Mouse (Mus musculus): ENCODE results near the gene Aldh6a1.

Gene Aldh6a1

DNA sequence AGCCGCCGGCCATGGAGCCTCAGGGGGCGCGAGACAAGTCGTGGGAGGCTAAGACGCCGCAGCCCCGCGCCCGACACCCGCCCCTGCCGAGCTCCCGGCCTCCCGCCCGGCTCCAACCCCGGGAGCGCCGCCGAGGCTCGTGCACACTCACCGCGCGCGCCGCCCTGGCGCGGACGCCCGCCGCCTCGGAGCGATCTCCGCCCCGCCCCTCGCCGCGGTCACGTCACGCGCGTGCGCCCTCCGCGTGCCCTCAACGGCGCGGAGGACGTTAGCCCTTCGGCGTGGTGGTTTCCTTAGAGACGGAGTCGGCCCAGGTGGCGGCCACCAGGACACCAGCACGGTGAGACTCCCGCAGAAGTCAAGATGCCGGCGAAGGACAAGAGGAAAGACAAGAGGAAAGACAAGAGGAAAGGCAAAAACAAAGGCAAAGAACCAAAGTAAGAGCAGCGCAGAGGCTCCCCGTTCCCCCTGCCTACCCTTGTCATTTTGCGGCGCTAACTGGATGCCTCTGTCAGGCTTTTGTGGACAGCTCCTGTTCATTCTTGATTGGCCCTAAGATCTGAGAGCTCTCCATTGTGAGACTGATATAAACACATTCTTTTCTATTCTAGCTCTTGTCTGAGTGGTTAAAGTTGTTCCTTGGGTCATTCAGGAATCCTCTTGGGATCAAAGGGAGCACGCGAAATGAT lies 41.8 kb downstream of the Aldh6a1 start, which contains the start of the genes Entpd5 and Bbof1:
Gene Entpd5 (minus strand): TSS at position 211 of the 689 bp plus-strand sequence.
Gene Bbof1 (plus strand): TSS at position 253 of the 689 bp plus-strand sequence.
- DNase-seq, result peak; percentile 87 to 92

DNA sequence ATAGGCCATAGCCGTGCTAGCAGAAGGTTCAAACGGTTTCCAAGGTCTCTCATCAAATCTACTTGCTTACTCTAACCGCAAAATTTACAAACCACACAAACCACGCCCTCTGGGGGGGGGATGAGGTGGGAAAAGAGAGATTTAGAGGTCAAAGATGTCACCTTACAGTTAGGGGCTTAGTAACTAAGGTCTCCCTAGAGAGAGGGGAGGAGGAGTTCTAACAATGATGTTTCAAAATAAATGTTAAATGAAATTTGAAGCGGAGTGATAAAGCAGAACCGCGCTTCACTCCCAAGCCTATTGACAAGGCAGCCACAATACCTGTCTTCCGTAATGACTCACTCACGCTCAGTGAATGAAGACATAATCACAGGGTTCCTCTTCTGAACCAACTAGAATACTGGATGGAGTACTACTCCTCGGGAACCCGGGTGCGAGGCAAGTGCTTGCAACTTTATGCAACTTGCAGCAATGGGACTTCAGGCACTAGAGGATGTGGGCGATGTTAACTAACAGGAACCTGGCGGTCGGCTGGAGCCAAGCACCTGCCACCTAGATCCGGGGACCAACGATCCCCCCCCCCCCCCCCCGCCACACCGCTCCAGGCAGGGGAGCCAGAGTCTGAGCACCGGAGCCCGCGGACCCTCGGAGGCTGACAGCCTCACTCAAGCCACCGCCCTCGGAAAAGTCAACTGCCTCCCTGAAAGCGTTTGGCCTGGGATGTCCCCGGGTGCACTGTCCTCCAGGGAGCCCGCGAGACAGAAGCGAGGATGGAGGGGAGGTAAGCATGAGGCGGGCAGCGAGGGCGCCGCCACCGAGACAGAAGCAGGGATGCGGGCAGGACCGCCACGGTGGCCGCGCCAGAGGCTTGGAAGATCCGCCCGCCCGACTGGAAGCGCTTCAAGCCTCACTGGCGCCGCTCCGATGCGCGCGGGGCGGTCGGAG lies 42.7 kb downstream of the Aldh6a1 start:
- DNase-seq, result peak; percentile 30 to 58

DNA sequence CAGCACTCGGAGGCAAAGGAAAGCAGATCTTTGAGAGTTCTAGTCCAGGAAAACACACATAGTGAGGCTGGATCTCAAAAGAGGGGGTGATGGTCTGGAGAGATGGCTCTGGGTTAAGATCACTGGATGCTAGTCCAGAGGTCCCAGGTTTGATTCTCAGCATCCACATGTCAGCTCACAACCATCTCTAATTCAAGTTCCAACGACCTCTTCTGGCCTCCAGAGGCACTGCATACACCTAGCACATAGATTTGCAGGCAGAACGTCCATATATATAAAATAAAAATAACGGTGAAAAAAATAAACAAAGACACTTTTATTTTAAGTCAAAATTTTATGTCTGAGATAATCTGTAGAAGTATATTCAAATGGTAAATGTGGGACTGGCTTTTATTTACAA lies 43.5 kb downstream of the Aldh6a1 start:
- no peak for DNase-seq

DNA sequence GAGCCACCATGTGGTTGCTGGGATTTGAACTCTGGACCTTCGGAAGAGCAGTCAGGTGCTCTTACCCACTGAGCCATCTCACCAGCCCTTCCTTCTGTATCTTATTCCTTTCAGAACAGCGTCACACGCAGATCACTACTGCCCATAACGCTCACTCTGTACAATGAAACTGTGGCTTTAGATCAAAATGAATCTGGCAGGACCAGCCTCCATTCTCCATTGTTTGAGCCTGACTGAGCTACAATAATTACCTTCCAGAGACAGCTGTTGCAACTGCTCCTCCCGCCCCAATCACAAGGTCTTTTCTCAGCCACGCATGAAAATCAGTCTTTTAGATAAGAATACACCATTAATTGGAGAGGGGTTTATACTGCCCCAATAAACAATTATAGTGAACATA lies 46.3 kb downstream of the Aldh6a1 start:
- no peak for DNase-seq

DNA sequence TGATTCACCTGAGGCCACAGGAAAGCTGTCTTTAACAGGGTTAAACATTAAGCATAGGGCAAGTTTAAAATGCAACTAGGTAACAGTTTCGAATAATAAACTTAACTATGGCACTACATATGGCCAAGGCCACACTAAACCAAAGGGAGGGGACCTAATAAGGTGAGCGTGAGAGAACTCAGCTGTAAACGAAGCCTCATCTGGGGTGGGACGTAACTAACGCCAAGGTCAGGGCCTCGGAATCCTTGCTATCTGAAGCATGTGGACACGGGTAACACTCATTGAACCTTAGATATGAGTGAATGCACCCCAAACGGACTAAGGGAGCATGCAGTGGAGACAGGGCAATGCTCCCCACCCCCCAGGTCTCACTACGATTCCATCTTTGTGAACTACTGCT lies 47.9 kb downstream of the Aldh6a1 start:
- no peak for DNase-seq

DNA sequence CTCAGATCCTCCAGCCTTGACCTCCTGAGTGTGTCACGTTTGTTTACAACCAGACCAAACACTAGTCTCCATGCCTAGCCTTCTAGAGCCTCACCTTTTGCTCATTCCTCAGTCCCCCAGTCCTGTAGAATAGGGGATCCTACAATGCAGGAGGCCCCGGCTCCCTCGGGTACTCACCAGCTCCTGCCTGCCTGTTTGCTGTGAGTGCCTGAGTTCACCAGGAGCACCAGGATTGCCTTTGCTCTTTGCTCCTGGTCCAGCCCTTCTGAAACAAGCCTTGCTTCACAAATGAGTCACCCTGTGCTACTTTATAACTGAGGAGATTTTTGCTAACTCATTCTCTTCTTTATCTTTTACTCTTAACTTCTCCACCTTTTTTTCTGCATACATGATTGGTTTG lies 50.2 kb downstream of the Aldh6a1 start:
- no peak for DNase-seq

DNA sequence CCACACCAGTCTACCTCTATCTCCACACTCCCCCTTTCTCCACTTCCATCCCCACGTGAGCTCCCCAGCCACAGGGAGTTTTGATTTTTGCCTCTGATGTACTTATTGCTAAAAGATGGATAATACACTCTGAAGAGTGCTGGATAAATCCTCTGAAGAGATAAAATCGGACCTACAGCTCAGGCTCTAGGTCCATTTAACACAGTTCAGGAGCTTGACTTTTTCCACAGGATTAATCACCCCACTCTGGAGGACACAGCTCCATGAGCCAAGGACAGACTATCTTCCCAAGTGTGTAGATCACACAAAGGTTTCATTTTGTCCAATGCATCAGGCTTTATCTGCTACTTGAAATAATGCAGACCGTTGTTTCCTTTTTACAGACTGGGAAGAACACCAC lies 50.7 kb downstream of the Aldh6a1 start:
- no peak for DNase-seq

DNA sequence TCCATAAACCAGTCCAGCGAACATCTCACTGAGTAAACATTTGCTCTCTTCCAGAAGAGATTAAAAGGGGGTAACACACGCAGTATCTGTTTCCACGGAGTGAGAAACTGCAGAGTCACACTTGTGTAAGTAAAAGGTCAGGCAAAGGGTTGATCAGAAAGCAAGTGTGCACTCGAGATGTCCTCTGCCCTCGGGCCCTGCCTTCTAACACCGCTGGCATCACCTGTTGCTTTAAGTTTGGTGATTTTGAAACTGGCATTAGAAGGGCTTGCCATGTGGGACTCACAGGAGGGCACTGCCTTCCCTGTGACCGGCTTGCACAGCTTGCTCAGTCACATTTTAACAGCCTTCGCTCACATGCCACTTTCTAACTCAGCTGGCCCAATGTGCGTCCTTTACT lies 51.1 kb downstream of the Aldh6a1 start:
- peak; percentile 17 to 57 for DNase-seq

DNA sequence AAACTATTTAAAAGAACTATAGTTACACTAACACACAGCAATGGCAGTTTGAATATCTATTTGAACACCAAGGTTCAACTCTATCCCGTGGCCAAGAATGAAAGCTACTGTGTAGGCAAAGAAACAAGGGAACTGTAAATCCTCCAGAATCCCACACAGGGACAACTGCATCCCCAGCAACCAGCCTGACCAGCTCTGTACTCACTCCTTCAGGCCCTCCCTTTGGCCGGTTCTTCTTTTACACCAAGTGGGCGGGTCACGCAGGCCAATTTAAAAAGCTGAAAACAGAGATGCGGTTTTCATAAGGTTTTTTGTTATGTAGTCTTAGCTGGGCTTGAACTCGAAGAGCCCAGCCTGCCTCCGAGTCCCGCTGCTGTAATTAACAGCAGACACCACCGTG lies 51.7 kb downstream of the Aldh6a1 start:
- peak in 1 of 2 experiments; percentile 35 for DNase-seq

DNA sequence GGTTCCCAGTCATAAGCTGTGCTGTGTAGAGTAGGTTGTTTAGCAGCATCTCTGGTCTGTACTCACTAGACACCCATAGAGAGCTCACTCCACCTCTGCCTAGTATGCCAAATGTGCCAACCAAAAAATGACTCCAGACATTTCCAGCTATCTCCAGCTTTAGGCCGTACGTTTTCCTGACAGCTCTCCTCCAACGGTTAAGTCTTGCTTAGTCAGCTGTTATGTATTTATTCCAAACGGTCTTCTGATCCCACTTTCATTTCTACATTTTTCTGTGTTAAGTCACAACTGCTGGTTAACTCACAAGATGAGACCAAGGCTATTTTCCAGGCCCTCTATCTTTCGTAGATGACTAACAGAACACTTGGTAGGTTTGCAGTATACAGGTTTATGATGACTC lies 52.2 kb downstream of the Aldh6a1 start:
- no peak for DNase-seq

DNA sequence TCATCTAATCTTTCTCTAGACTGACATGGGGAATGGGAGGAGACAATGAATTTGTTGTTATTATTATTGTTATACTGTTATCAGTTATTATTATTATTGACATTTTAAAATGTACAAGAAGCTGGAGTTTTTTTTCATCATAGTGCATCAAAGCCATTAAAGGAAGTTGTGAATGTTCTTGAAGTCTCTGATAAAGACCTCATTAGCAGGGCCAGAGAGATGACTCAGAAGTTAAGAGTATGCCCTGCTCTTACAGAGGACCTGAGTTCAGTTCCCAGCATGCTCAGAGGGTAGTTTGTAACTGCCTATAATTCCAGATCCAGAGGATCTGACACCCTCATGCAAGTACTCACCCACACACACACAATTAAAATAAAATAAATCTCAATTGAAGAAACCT lies 53.1 kb downstream of the Aldh6a1 start:
- no peak for DNase-seq

DNA sequence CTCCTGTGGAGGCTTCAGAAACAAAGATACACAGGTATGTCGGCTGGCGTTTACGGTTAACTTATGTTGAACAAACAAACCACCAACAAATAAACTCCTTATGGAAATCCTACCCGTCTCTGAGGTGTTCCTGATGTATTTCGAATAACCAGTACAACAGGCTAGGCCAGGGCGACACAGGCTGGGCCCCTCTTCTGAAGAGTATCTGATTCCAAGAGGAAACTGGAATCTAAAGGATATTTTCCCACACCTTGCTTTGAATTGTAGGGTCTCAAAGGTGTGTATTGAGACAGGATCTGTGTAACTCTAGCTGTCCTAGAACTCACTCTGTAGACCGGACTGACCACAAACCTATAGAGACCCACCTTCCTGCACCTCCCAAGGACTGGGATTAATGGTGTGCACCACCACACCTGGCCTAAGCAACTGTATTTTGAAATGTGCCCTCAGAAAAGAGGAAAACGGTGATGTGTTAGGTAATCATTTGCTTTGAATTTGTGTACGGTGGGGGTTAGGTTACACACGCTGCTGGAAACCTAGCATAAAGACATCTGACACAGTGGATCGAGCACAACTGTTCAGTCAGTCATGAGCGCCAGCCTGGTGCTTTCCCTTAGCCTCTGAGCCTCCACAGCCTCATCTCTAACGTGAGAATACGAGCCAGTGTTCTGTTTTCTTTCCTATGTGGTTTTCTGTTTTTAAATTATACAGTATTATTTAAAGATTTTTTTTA lies 53.7 kb downstream of the Aldh6a1 start:
- DNase-seq, result no peak

DNA sequence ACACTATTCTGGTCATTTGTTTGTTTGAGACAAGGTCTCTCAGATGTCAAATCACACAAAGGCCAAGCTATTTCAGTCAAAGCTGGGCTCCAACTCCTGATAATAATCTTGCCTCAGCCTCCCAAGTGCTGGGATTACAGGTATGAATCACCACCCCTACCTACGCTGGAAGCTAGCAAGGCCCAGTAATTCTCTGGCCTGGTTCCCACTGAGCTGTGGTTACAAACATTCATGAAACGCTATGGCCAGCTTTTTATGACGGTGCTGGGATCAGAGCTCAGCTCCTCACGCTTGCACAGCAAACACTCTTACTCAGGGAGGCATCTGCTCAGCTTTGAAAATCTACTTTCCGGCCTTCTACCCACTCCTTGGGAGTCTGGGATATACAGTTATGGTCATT lies 57.0 kb downstream of the Aldh6a1 start:
- DNase-seq, result no peak

DNA sequence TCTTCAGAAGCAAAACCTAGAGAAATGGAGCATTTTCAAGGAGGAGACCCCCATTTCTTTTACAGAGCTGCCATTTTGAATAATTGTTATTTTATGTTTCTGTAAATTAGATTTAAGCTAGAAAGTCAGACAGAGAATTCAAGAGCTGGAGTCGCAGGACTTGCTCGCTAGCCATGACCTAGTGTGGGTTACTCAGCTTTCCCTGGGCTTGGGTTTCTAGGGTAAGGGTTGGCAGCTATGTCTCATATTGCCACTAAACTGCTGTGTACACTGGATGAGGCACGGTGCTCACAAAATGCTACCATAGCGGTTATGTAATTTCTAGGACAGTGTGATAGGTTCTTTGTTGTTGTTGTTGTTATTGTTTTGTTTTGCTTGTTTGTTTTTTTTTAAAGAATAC lies 58.1 kb downstream of the Aldh6a1 start:
- no peak for DNase-seq

DNA sequence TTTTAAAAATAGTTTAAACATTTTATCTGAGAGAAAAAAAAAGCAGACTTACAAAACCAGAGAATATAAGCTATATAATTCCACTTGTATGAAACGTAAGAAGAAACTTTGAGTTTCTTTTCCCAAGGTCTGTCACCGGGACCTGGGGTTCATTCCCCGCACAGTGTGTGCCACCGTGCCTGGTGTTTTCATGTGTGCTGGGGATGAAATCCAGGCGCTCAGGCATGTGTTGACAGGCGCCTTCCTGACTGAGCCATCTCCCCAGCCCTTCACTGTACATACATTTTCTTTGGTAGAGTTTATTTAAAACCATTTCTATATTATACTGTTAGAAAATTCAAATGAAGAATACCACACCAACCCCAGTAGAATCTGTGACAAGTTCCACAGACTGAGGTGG lies 60.5 kb downstream of the Aldh6a1 start:
- DNase-seq, result no peak

DNA sequence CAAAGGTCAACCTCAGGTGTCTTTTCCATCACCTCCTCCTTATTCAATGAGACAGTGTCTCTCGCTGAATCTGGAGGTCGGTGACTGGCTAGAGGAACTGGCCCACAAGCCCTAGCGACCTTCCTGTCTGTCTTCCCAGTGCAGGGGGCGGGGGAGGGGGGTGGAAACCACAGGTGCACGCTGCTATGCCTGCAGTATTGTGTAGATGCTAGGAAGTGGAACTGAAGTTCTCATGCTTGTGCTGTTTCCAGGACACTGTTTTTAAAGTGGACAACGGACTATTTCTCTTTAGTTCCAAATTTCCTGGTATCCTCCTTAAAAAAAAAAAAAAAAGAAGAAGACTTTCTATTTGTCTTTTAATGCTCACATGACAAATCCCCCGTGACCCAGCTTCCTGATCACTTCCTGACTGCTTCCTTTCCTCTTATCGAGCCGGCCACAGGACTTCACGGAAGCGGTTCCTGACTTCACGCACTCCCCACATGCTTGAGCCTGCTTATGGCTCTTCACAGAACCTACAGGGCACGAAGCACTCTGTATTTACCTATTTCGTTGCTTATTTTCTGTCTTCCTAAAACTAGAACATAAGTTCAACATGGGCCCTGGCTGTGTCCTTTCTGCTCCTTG lies 61.9 kb downstream of the Aldh6a1 start:
- no peak for DNase-seq

DNA sequence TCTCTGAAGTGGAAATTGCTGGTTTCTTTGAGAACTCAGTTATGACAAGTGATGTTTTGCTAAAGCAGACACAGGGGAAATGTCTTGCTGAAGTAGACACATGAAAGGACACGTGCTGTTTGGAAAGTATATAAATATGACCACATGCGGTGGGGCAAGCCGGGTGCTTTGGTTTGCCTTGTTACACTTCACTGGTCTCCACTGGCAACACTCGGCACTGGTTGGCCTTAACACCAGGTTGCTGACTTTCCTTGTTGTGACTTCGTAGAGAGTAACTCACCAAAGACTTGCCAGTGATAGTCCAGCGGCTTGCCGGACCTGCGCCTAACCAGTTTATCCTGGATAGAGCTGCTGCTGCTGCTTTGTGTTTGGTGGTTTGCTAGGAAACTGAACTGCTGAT lies 62.7 kb downstream of the Aldh6a1 start:
- DNase-seq, result peak; percentile 36 to 62

DNA sequence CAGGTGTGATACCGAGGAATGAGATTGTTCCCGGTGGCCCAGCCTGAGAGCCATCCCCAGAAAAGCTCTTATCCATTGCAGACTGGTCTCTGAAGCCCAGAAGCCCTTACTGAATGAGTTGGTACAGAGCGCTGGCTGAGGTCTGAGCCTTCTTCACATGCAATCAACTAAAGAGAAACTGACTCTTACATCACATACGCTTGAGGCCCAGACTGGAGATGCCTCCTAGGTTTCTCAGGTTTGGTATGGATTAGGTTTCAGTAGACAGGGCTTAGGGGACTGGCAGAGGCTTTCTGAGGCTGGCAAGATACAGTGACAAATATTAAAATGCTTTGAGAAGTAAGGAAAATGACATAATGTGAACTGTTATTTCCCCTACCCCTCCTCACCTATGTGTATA lies 65.4 kb downstream of the Aldh6a1 start:
- DNase-seq, result no peak

DNA sequence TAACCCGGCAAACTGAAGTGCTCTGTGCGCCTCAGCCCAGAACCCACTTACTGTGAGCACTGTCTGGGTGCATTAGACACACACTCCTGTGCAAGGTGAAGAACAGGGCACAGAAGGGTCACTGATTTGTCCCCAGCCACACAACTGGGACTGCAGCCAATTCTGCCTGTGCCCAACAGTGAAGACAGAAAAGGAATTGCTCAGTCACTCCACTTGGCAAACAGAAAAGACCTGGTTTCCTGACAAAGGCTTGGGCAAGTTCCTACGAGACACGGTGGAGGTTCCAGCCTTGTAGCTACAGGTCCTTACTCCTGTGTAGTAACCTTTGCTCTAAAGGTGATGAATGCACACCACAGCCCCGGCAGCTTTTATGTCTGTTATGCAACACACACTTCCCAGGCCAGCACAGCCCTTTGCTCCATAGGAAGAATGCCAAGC lies 66.1 kb downstream of the Aldh6a1 start:
- peak; percentile 65 to 84 for DNase-seq

DNA sequence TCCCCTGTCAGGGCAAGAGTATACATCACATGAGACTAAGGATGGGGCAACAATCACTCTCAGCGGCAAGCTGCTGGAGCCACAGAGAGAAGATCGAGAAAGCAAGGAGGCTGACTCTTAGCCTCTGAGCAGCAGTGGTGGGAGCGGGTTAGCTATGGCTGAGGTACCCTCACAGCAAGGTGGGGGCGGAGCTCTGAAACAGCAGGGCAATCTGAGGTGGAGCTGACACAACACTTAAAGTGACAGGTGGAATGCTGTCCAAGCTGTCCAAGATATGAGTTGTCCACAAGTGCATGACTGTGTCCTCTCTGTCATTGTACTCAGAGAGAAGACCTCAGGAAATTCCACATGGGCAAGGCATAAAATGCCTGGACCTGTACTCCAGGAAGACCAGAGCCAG lies 68.4 kb downstream of the Aldh6a1 start:
- no peak for DNase-seq
